Mouse (Mus musculus) heart, adult 2 months (tissue): ENCODE measurements around the gene Rfc4. TPM values are rescaled to one million over a fixed set of nuclear protein-coding genes. Genes with fewer than 3 reads are reported as not detected.

ENCODE experiments used
- microRNA-seq, 2 experiments: library from miRNA; unstranded; fragments of <30 nt; microRNA quantifications; one replicate each; pipeline ENCODE4 v1.2.0; 2021
- polyA plus RNA-seq: library from polyadenylated mRNA; depleted of rRNA; stranded (reverse); fragments of >200 nt; gene quantifications from 2 replicates; pipeline ENCODE4 v1.2.3, GENCODE M21; 2012; rRNA removed
- total RNA-seq, 2 experiments: library from RNA; stranded (reverse); gene quantifications; 2 replicates each; pipeline ENCODE4 v1.2.3; 2021

Rfc4 gene
- total and polyA plus RNA-seq, 3 experiments: 1.5 to 7.3 (median 6.2) TPM

Small RNA genes lying within 50 kb of the gene (microRNA-seq; reads per million reads assigned to microRNA genes)
- gene Gm49346: 0.39 to 0.56 reads per million in 2 experiments

Other genes starting within 250 kb of the Rfc4 start
- 1 to 10 TPM; 8.0 to 8.6 TPM for gene Ahsg, start 236.5 kb downstream of the Rfc4 start, total RNA-seq
- gene Ahsg, start 236.5 kb downstream of the Rfc4 start, polyA plus RNA-seq: 15.1 and 19.3 TPM in 2 replicates
- under 1 TPM; 0.27 to 0.57 TPM for gene Fetub, start 209.4 kb downstream of the Rfc4 start, total RNA-seq
- gene Fetub, start 209.4 kb downstream of the Rfc4 start, polyA plus RNA-seq: 0.44 and 0.86 TPM in 2 replicates
- gene Hrg, start 176.7 kb downstream of the Rfc4 start, total RNA-seq: not detected
- gene Hrg, start 176.7 kb downstream of the Rfc4 start, polyA plus RNA-seq: 0.26 TPM in 1 of 2 replicates, not detected in the other
- under 1 TPM in 1 of 2 experiments, not detected in 1; 0.21 TPM for gene Kng2, start 98.3 kb downstream of the Rfc4 start, total RNA-seq
- 0.37 and 0.47 TPM in 2 replicates for gene Kng2, start 98.3 kb downstream of the Rfc4 start, polyA plus RNA-seq
- not detected for gene Kng1, start 69.9 kb downstream of the Rfc4 start, total RNA-seq
- 0.50 TPM in 1 of 2 replicates, not detected in the other for gene Kng1, start 69.9 kb downstream of the Rfc4 start, polyA plus RNA-seq
- 100 to 1,000 TPM; 337 to 385 TPM for gene Eif4a2, start 20.3 kb downstream of the Rfc4 start, total RNA-seq
- 128 and 287 TPM in 2 replicates for gene Eif4a2, start 20.3 kb downstream of the Rfc4 start, polyA plus RNA-seq
- gene Adipoq, start 18.8 kb upstream of the Rfc4 start, total RNA-seq: 10 to 100 TPM in 1 of 2 experiments, 1 to 10 TPM in 1; 5.9 to 13.6 TPM
- gene Adipoq, start 18.8 kb upstream of the Rfc4 start, polyA plus RNA-seq: 26.4 and 52.5 TPM in 2 replicates
- 1 to 10 TPM; 8.4 to 9.9 TPM for gene St6gal1, start 97.0 kb upstream of the Rfc4 start, total RNA-seq
- 6.0 and 9.9 TPM in 2 replicates for gene St6gal1, start 97.0 kb upstream of the Rfc4 start, polyA plus RNA-seq